Mouse (Mus musculus) limb, embryonic 13.5 days (tissue): ENCODE results near the gene Itih1. TPM values are rescaled to one million over a fixed set of nuclear protein-coding genes. Genes with fewer than 3 reads are reported as not detected.

Experiments
- ATAC-seq: fragments of 200-750 bp; cut with Nextera tagmentation; 2 replicates; pipeline ENCODE4 v1.8.0; 2017; ENCODE audit warnings: low read depth, moderate number of reproducible peaks, moderate TSS enrichment; ENCODE audit not compliant: low FRiP score
- H3K27ac ChIP-seq: fragments of 300-500 bp; sonication (generic); 2 replicates; pipeline ENCODE4 v1.5.1; 2015; ENCODE audit warnings: inconsistent platforms, mild to moderate bottlenecking, moderate library complexity
- H3K27me3 ChIP-seq: fragments of 300-500 bp; sonication (generic); 2 replicates; pipeline ENCODE4 v1.6.1; 2015; ENCODE audit warnings: mild to moderate bottlenecking, inconsistent platforms
- H3K36me3 ChIP-seq: fragments of 300-500 bp; sonication (generic); 2 replicates; pipeline ENCODE4 v1.6.1; 2015; ENCODE audit warnings: inconsistent platforms, mild to moderate bottlenecking, moderate library complexity
- H3K4me1 ChIP-seq: fragments of 300-500 bp; sonication (generic); 2 replicates; pipeline ENCODE4 v1.6.1; 2015; ENCODE audit warnings: inconsistent platforms
- H3K4me2 ChIP-seq: fragments of 300-500 bp; sonication (generic); replicated peaks from 2 replicates; pipeline ENCODE4 v1.6.1; 2015; ENCODE audit warnings: inconsistent platforms, mild to moderate bottlenecking, moderate library complexity
- H3K4me3 ChIP-seq: fragments of 300-500 bp; sonication (generic); 2 replicates; pipeline ENCODE4 v1.5.1; 2015; ENCODE audit warnings: moderate library complexity, mild to moderate bottlenecking, inconsistent platforms
- H3K9ac ChIP-seq: fragments of 300-500 bp; sonication (generic); 2 replicates; pipeline ENCODE4 v1.6.1; 2015; ENCODE audit warnings: mild to moderate bottlenecking, inconsistent platforms
- H3K9me3 ChIP-seq: fragments of 300-500 bp; sonication (generic); 2 replicates; pipeline ENCODE4 v1.6.1; 2016; ENCODE audit warnings: inconsistent platforms
- WGBS: fragments of 180-500 bp; shearing (Covaris S2); methylation state at CpG from one replicate; pipeline ENCODE4 v1.1.7; 2015; 5-methylcytosine and 5-hydroxymethylcytosine counted together
- polyA plus RNA-seq: library from polyadenylated mRNA; unstranded; fragments of >200 nt; fragmentation: Nextera tagmentation; extraction: Ambion mirVana; gene quantifications from 2 replicates; pipeline ENCODE4 v1.2.1, GENCODE M21; 2015

The Itih1 gene
- polyA plus RNA-seq, 1 experiment from 2014 or later, result not detected

- ATAC-seq, result no peak
- WGBS, result 88% methylated on average over 4 of the region's 4 CpGs
Measured at GRCm38 (mm10) chr14:30930386-30930785, 12.7 kb downstream of the Itih1 start.

GRCm38 (mm10) chr14:30925492-30925891, 17.6 kb downstream of the Itih1 start:
- 87% methylated on average over 3 of the region's 3 CpGs for WGBS
- H3K4me3 ChIP-seq, result no peak overlapping the region
- H3K4me1 ChIP-seq, result no peaks in the 10 kb centered on the region
- H3K9ac ChIP-seq, result no peak overlapping the region
- H3K36me3 ChIP-seq, result no peaks in the 10 kb centered on the region
- no peaks in the 10 kb centered on the region for H3K9me3 ChIP-seq
- H3K27me3 ChIP-seq, result no peaks in the 10 kb centered on the region
- H3K4me2 ChIP-seq, result no peak overlapping the region
- H3K27ac ChIP-seq, result no peak overlapping the region
- no peak for ATAC-seq

More at GRCm38 (mm10) chr14:30930386-30930785, 12.7 kb downstream of the Itih1 start:
- Histone ChIP-seq H3K9me3 (no peaks in the 10 kb centered on the region), H3K27me3 (no peaks in the 10 kb centered on the region), H3K9ac (no peak overlapping the region), H3K4me3 (no peak overlapping the region), H3K4me2 (no peak overlapping the region), H3K4me1 (no peaks in the 10 kb centered on the region), H3K36me3 (no peaks in the 10 kb centered on the region), H3K27ac (no peak overlapping the region)

GRCm38 (mm10) chr14:30923375-30924105, 19.5 kb downstream of the Itih1 start, which contains the start of gene Itih3:
TSS of gene Itih3 (minus strand) at chr14:30923760.
- Histone ChIP-seq H3K4me1 (no peaks in the 10 kb centered on the region), H3K4me3 (no peak within 1 kb of the TSS), H3K27ac (no peak within 1 kb of the TSS), H3K9me3 (no peaks in the 10 kb centered on the region), H3K36me3 (no peaks in the 10 kb centered on the region), H3K4me2 (no peak within 1 kb of the TSS), H3K9ac (no peak within 1 kb of the TSS), H3K27me3 (no peaks in the 10 kb centered on the region)
- WGBS, result 74% methylated on average over 6 of the region's 6 CpGs
- ATAC-seq, result no peak

- no peak overlapping the region for H3K4me3 ChIP-seq
- WGBS, result 70% methylated on average over 8 of the region's 8 CpGs
- no peak overlapping the region for H3K9ac ChIP-seq
- H3K9me3 ChIP-seq, result no peaks in the 10 kb centered on the region
- H3K4me2 ChIP-seq, result no peak overlapping the region
- no peaks in the 10 kb centered on the region for H3K36me3 ChIP-seq
- no peak for ATAC-seq
- no peak overlapping the region for H3K27ac ChIP-seq
- H3K4me1 ChIP-seq, result no peaks in the 10 kb centered on the region
- no peaks in the 10 kb centered on the region for H3K27me3 ChIP-seq
Measured at GRCm38 (mm10) chr14:30922053-30922670, 20.9 kb downstream of the Itih1 start.

- H3K4me3 ChIP-seq, result no peak overlapping the region
- H3K36me3 ChIP-seq, result no peaks in the 10 kb centered on the region
- H3K27me3 ChIP-seq, result no peaks in the 10 kb centered on the region
- H3K9me3 ChIP-seq, result no peaks in the 10 kb centered on the region
- H3K9ac ChIP-seq, result no peak overlapping the region
- H3K27ac ChIP-seq, result no peak overlapping the region
- H3K4me1 ChIP-seq, result peaks cover 3% of the 10 kb centered on the region; the same call in 1 of the 2 replicates
- ATAC-seq, result no peak
- 86% methylated on average over 1 of the region's 1 CpGs for WGBS
- H3K4me2 ChIP-seq, result no peak overlapping the region
Measured at GRCm38 (mm10) chr14:30916516-30916915, 26.6 kb downstream of the Itih1 start.

- no peak for ATAC-seq
- Histone ChIP-seq H3K36me3 (no peaks in the 10 kb centered on the region), H3K9ac (no peak overlapping the region), H3K9me3 (no peaks in the 10 kb centered on the region), H3K27me3 (no peaks in the 10 kb centered on the region), H3K4me3 (no peak overlapping the region), H3K27ac (no peak overlapping the region), H3K4me1 (peaks cover 3% of the 10 kb centered on the region; the same call in 1 of the 2 replicates), H3K4me2 (no peak overlapping the region)
- WGBS, result 88% methylated on average over 5 of the region's 5 CpGs
Measured at GRCm38 (mm10) chr14:30913404-30913803, 29.7 kb downstream of the Itih1 start.

- no peak overlapping the region for H3K9ac ChIP-seq
- H3K4me3 ChIP-seq, result no peak overlapping the region
- H3K27me3 ChIP-seq, result no peaks in the 10 kb centered on the region
- H3K4me2 ChIP-seq, result no peak overlapping the region
- H3K4me1 ChIP-seq, result peaks cover 3% of the 10 kb centered on the region; the same call in 1 of the 2 replicates
- H3K27ac ChIP-seq, result no peak overlapping the region
- no peak for ATAC-seq
- no peaks in the 10 kb centered on the region for H3K9me3 ChIP-seq
- 79% methylated on average over 8 of the region's 8 CpGs for WGBS
- H3K36me3 ChIP-seq, result no peaks in the 10 kb centered on the region
Measured at GRCm38 (mm10) chr14:30912641-30913040, 30.4 kb downstream of the Itih1 start.

- 89% methylated on average over 8 of the region's 8 CpGs for WGBS
- no peak for ATAC-seq
Measured at GRCm38 (mm10) chr14:30911141-30911540, 31.9 kb downstream of the Itih1 start.

GRCm38 (mm10) chr14:30907814-30908265, 35.2 kb downstream of the Itih1 start:
- ATAC-seq, result no peak
- H3K4me1 ChIP-seq, result no peaks in the 10 kb centered on the region; the same call in 1 of the 2 replicates
- H3K36me3 ChIP-seq, result no peaks in the 10 kb centered on the region
- no peak overlapping the region for H3K4me3 ChIP-seq
- no peak overlapping the region for H3K9ac ChIP-seq
- no peaks in the 10 kb centered on the region for H3K9me3 ChIP-seq
- no peak overlapping the region for H3K27ac ChIP-seq
- 77% methylated on average over 3 of the region's 3 CpGs for WGBS
- H3K4me2 ChIP-seq, result no peak overlapping the region
- H3K27me3 ChIP-seq, result no peaks in the 10 kb centered on the region

More at GRCm38 (mm10) chr14:30911141-30911540, 31.9 kb downstream of the Itih1 start:
- no peaks in the 10 kb centered on the region for H3K36me3 ChIP-seq
- no peak overlapping the region for H3K4me3 ChIP-seq
- H3K27me3 ChIP-seq, result no peaks in the 10 kb centered on the region
- no peak overlapping the region for H3K9ac ChIP-seq
- peaks cover 3% of the 10 kb centered on the region; the same call in 1 of the 2 replicates for H3K4me1 ChIP-seq
- no peaks in the 10 kb centered on the region for H3K9me3 ChIP-seq
- no peak overlapping the region for H3K27ac ChIP-seq
- no peak overlapping the region for H3K4me2 ChIP-seq

GRCm38 (mm10) chr14:30906001-30906400, 37.1 kb downstream of the Itih1 start:
- no peaks in the 10 kb centered on the region for H3K27me3 ChIP-seq
- 91% methylated on average over 6 of the region's 6 CpGs for WGBS
- ATAC-seq, result no peak
- H3K36me3 ChIP-seq, result no peaks in the 10 kb centered on the region
- no peak overlapping the region for H3K4me3 ChIP-seq
- no peak overlapping the region for H3K27ac ChIP-seq
- no peak overlapping the region for H3K4me2 ChIP-seq
- no peak overlapping the region for H3K9ac ChIP-seq
- no peaks in the 10 kb centered on the region for H3K4me1 ChIP-seq
- H3K9me3 ChIP-seq, result no peaks in the 10 kb centered on the region

- Histone ChIP-seq H3K4me3 (no peak overlapping the region), H3K9me3 (no peaks in the 10 kb centered on the region), H3K9ac (no peak overlapping the region), H3K27ac (no peak overlapping the region), H3K4me2 (no peak overlapping the region), H3K4me1 (no peaks in the 10 kb centered on the region), H3K27me3 (no peaks in the 10 kb centered on the region), H3K36me3 (no peaks in the 10 kb centered on the region)
- no peak for ATAC-seq
- WGBS, result 89% methylated on average over 8 of the region's 8 CpGs
Measured at GRCm38 (mm10) chr14:30904307-30904706, 38.8 kb downstream of the Itih1 start.

GRCm38 (mm10) chr14:30903036-30903435, 40.1 kb downstream of the Itih1 start:
- no peak overlapping the region for H3K4me2 ChIP-seq
- H3K9me3 ChIP-seq, result no peaks in the 10 kb centered on the region
- H3K27me3 ChIP-seq, result no peaks in the 10 kb centered on the region
- ATAC-seq, result no peak
- no peaks in the 10 kb centered on the region for H3K4me1 ChIP-seq
- H3K27ac ChIP-seq, result no peak overlapping the region
- H3K9ac ChIP-seq, result no peak overlapping the region
- H3K4me3 ChIP-seq, result no peak overlapping the region
- WGBS, result 60% methylated on average over 3 of the region's 3 CpGs
- H3K36me3 ChIP-seq, result no peaks in the 10 kb centered on the region
